Mouse (Mus musculus) neural tube, embryonic 12.5 days (tissue): Measurements from ENCODE around the gene Cdkn2aipnl. TPM values are rescaled to one million over a fixed set of nuclear protein-coding genes. Genes with fewer than 3 reads are reported as not detected.

ENCODE experiments used
- ATAC-seq: fragments of 200-750 bp; cut with Nextera tagmentation; 2 replicates; pipeline ENCODE4 v1.8.0; 2017; ENCODE audit warnings: low read depth, mild to moderate bottlenecking, moderate TSS enrichment, moderate library complexity; ENCODE audit not compliant: low FRiP score
- H3K27ac ChIP-seq: fragments of 300-500 bp; sonication (generic); 2 replicates; pipeline ENCODE4 v1.5.1; 2016
- H3K27me3 ChIP-seq: fragments of 300-500 bp; sonication (generic); replicated peaks from 2 replicates; pipeline ENCODE4 v1.6.1; 2016; ENCODE audit warnings: mild to moderate bottlenecking
- H3K36me3 ChIP-seq: fragments of 300-500 bp; sonication (generic); 2 replicates; pipeline ENCODE4 v1.6.1; 2016; ENCODE audit warnings: mild to moderate bottlenecking
- H3K4me1 ChIP-seq: fragments of 300-500 bp; sonication (generic); 2 replicates; pipeline ENCODE4 v1.6.1; 2016
- H3K4me2 ChIP-seq: fragments of 300-500 bp; sonication (generic); replicated peaks from 2 replicates; pipeline ENCODE4 v1.6.1; 2016; ENCODE audit warnings: mild to moderate bottlenecking
- H3K4me3 ChIP-seq: fragments of 300-500 bp; sonication (generic); 2 replicates; pipeline ENCODE4 v1.5.1; 2016
- H3K9ac ChIP-seq: fragments of 300-500 bp; sonication (generic); 2 replicates; pipeline ENCODE4 v1.6.1; 2016; ENCODE audit warnings: mild to moderate bottlenecking
- H3K9me3 ChIP-seq: fragments of 300-500 bp; sonication (generic); 2 replicates; pipeline ENCODE4 v1.6.1; 2016; ENCODE audit warnings: mild to moderate bottlenecking
- WGBS: fragments of 180-500 bp; shearing (Covaris S2); methylation state at CpG from one replicate; pipeline ENCODE4 v1.1.7; 2016; 5-methylcytosine and 5-hydroxymethylcytosine counted together
- polyA plus RNA-seq: library from polyadenylated mRNA; unstranded; fragments of >200 nt; fragmentation: Nextera tagmentation; extraction: Ambion mirVana; gene quantifications from 2 replicates; pipeline ENCODE4 v1.2.1, GENCODE M21; 2016

Cdkn2aipnl gene
- polyA plus RNA-seq, 1 experiment from 2014 or later, result 111 TPM

DNA sequence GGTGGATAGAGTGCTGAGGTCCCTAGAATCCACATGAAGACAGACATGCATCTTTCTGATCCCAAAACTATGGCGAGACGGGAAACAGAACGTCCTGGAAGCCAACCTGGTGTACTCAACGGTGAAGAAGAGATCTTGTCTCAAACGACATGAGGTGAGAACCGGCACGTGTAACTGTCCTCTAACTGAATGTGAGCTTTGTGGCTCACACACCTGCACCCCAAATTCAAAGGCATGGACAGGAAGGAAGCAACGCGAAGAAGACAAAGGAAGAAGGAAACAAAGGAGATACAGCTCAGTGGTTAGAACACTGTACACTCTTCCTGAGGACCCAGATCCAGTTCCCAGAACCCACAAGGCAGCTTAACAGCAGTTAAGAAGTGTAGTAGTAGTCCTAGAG, 17.5 kb upstream of the Cdkn2aipnl start:
- Histone ChIP-seq H3K27me3 (no peaks in the 10 kb centered on the region), H3K36me3 (no peaks in the 10 kb centered on the region), H3K9me3 (no peaks in the 10 kb centered on the region), H3K4me1 (no peaks in the 10 kb centered on the region), H3K27ac (no peak overlapping the region), H3K9ac (no peak overlapping the region), H3K4me3 (no peak overlapping the region), H3K4me2 (no peak overlapping the region)
- WGBS, result 92% methylated on average over 9 of the region's 9 CpGs
- ATAC-seq, result no peak

DNA sequence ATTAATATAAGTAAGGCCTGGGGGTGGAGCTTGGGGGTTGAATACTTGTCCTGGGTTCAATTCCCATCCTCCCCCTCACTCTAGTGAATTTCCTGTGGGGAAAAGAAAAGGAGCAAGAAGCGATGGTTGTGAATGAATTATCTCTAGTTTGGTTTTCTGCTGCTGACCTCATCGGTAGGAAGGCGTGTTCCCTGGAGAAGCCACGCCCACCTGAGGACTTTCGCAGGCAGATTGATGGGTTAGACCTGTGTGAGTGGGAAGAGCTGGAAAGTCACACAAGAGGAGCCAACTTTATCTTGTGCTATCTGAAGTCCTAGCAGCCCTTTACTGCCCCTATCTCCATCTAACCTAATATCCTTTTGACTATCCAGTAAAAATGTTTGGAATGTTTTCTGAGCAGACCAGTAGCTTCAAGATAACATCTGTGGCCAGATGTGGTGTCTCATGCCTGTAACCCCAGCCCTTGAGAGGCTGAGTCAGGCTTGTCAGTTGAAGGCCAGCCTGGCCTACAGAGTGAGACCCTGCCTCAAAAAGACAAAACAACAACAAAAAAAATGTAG, 15.5 kb upstream of the Cdkn2aipnl start:
- Histone ChIP-seq H3K27ac (no peak overlapping the region), H3K27me3 (no peaks in the 10 kb centered on the region), H3K4me2 (no peak overlapping the region), H3K4me3 (no peak overlapping the region), H3K4me1 (no peaks in the 10 kb centered on the region), H3K9ac (no peak overlapping the region), H3K36me3 (no peaks in the 10 kb centered on the region), H3K9me3 (no peaks in the 10 kb centered on the region)
- WGBS, result 55% methylated on average over 5 of the region's 5 CpGs
- ATAC-seq, result no peak

DNA sequence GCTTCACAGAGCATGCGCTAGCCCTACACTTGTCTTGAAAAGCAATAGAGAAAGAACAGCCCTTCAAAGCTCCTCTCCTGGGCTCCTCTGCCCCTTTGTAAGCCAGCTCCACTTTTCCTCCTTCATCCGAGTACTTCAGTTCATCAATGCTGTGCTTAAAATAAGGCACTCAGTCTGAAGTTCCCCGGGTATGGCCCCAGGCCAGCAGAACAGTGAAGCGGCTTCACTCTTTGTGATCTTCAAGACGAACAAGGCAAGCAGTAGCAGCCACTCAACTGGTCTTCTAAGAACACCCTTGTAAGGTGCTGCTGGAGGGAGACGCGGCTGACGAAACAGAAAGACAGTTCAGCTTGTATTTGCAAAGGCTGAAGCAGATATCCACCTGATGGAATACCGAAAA, 11.3 kb upstream of the Cdkn2aipnl start:
- WGBS, result 84% methylated on average over 9 of the region's 9 CpGs
- no peaks in the 10 kb centered on the region for H3K9me3 ChIP-seq
- H3K9ac ChIP-seq, result no peak overlapping the region
- H3K4me1 ChIP-seq, result no peaks in the 10 kb centered on the region
- no peak for ATAC-seq
- no peak overlapping the region for H3K4me2 ChIP-seq
- no peak overlapping the region for H3K4me3 ChIP-seq
- H3K36me3 ChIP-seq, result no peaks in the 10 kb centered on the region
- no peak overlapping the region for H3K27ac ChIP-seq
- H3K27me3 ChIP-seq, result no peaks in the 10 kb centered on the region

DNA sequence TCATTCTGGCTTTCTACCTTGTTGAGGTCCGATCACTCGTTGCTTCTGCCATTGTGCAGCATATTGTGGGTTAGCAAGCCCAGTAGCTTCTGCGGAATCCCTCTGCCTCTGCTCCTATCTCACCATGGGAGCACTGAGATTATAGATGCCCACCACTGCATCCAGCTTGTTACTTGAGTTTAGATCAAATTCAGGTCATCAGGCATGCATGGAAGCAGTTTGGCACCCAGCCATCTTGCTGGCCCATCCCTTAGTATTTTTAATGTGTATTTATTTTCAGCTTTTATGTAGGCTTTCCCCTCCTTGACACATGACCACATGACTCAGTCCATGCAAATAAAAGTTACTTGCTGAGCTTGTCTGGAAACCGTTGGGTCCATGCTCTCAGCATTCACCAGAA, 9.7 kb upstream of the Cdkn2aipnl start:
- H3K9me3 ChIP-seq, result no peaks in the 10 kb centered on the region

DNA sequence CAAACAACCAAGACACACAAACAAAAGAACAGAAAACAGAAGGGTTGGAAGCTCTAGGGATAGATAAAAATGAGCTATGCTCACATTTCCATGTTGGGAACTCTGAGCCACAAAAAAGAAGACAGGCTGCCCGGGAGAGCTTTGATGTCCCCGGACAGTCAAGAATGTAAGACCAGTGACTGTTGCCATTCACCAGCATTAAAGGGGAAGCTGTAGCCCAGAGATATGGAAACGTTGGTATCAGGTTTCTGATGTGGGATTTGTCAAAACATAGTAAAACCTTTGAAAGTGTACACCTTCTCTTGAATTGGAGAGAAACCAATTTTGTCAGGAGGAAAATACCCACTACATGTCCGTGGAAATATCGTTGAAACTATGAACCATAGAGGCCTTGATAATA, 8.0 kb upstream of the Cdkn2aipnl start:
- Histone ChIP-seq H3K9me3 (no peaks in the 10 kb centered on the region), H3K27ac (no peak overlapping the region), H3K4me3 (no peak overlapping the region), H3K27me3 (no peaks in the 10 kb centered on the region), H3K36me3 (no peaks in the 10 kb centered on the region), H3K4me2 (no peak overlapping the region), H3K4me1 (no peaks in the 10 kb centered on the region), H3K9ac (no peak overlapping the region)
- ATAC-seq, result no peak
- WGBS, result 87% methylated on average over 5 of the region's 5 CpGs

More for the DNA sequence above, 9.7 kb upstream of the Cdkn2aipnl start:
- 86% methylated on average over 4 of the region's 4 CpGs for WGBS
- ATAC-seq, result no peak
- no peak overlapping the region for H3K27ac ChIP-seq
- no peak overlapping the region for H3K4me3 ChIP-seq
- no peaks in the 10 kb centered on the region for H3K36me3 ChIP-seq
- H3K4me2 ChIP-seq, result no peak overlapping the region
- no peak overlapping the region for H3K9ac ChIP-seq
- no peaks in the 10 kb centered on the region for H3K4me1 ChIP-seq
- no peaks in the 10 kb centered on the region for H3K27me3 ChIP-seq

DNA sequence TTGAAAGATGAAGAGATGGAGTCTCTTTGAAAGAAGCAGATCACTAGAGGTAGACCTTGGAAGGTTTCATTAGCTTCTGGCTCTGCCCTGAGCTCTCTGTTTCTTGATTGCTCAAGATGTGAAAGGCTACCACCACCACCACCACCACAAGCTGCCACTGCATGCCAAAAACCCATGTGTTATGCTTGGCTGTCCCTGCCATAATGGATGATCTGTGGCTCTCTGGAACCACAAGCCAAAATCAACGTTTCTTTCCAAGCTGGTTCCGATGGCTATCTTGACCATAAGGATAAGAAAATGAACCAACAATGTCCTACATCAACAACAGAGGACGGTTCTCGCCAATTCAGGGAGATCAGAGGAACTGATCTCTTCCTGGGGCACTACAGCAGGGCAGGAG, 7.4 kb upstream of the Cdkn2aipnl start:
- no peak for ATAC-seq
- no peaks in the 10 kb centered on the region for H3K4me1 ChIP-seq
- no peaks in the 10 kb centered on the region for H3K9me3 ChIP-seq
- no peaks in the 10 kb centered on the region for H3K27me3 ChIP-seq
- 88% methylated on average over 4 of the region's 4 CpGs for WGBS
- H3K4me2 ChIP-seq, result no peak overlapping the region
- no peak overlapping the region for H3K27ac ChIP-seq
- no peaks in the 10 kb centered on the region for H3K36me3 ChIP-seq
- no peak overlapping the region for H3K4me3 ChIP-seq
- H3K9ac ChIP-seq, result no peak overlapping the region

DNA sequence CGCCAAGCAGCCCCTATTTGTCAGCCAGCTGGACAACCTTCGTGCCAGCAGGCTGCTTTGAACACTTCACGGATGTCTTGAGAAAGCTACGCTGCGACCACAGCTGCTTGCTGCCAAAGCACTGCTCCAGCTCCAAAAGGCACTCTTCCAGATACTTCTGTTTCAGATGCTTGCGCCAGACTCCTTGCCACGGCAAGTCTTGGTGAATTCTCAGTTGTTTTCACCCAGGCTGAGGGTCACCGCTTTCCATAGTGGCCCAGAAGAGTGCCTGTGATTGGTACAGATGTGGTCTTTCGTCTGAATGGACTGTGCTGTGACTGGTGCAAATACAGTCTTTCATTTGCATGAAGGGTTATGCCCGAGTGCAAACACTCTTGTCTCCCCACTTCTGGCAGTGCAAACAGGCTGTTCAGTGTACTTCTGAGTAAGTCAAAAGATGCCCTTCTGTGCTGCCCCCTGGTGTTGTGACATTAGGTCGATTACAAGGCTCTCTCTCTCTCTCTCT, 6.4 kb upstream of the Cdkn2aipnl start:
- WGBS, result 64% methylated on average over 11 of the region's 11 CpGs
- Histone ChIP-seq H3K9ac (no peak overlapping the region), H3K4me3 (no peak overlapping the region), H3K4me1 (no peaks in the 10 kb centered on the region), H3K27me3 (no peaks in the 10 kb centered on the region), H3K27ac (no peak overlapping the region), H3K9me3 (no peaks in the 10 kb centered on the region), H3K36me3 (no peaks in the 10 kb centered on the region), H3K4me2 (no peak overlapping the region)
- no peak for ATAC-seq

DNA sequence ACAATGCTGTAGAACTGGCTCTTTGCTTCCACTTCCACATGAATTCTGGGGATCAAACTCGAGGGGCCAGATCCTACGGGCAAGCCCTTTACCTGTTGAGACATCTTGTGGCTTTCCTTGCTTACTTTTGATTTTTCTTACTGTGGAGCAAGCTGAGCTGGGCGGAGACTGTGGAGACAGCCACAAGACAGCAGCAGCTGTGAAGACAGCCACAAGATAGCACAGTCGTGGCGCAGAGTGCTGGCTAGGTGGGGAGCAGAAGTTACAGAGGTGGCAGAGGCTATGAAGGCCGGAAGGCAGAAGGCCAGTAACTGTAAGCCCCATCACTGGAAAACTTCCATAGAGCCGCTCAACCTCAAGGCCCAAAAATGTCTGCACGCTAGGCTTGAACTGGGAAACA, 5.7 kb upstream of the Cdkn2aipnl start:
- H3K4me1 ChIP-seq, result no peaks in the 10 kb centered on the region
- no peaks in the 10 kb centered on the region for H3K9me3 ChIP-seq
- no peaks in the 10 kb centered on the region for H3K36me3 ChIP-seq
- no peaks in the 10 kb centered on the region for H3K27me3 ChIP-seq
- no peak for ATAC-seq
- 94% methylated on average over 8 of the region's 8 CpGs for WGBS
- H3K4me2 ChIP-seq, result no peak overlapping the region
- H3K4me3 ChIP-seq, result no peak overlapping the region
- no peak overlapping the region for H3K9ac ChIP-seq
- H3K27ac ChIP-seq, result no peak overlapping the region

DNA sequence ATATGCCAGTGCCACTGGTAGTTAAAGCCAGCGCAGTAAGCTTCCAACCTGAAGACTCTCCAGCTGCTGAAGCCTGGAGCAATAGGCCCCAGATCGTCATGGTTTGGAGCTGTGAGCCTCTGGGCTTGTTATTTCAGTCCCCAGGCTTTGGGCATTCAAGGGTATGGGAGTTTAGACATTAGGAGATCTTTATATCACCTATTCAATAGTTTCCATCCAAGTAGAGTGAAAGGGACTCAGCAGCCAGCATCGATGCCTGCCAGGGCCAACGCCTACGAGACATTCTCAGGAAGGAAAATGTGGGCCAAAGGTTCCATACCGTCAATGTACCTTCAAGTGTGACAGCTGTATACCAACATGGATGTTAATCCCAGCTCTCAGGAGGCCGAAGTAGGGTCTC, 5.2 kb upstream of the Cdkn2aipnl start:
- ATAC-seq, result no peak

DNA sequence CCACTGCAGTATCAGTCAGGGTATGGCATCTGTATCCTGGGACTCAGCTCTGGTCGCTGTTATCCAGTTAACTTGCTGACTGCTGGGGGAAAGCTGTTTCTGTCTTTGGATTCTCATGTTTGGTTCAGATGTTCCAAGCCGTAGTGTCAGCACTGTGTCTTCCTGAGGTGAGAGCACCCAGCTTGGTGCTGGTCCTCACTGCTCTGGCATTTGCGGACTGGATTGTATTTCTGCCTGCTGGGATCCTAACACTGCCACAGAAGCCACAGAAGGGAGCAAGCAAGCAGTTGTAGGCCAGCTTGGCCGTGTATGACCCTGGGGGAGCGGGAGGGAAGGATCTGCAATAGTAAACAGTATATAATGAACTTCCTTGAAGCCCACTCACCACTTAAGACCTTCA, 810 bp upstream of the Cdkn2aipnl start:
- H3K27me3 ChIP-seq, result no peaks in the 10 kb centered on the region
- H3K4me3 ChIP-seq, result no peak overlapping the region
- no peak overlapping the region for H3K9ac ChIP-seq
- peaks cover 16% of the 10 kb centered on the region for H3K36me3 ChIP-seq
- H3K27ac ChIP-seq, result no peak overlapping the region
- peaks cover 5% of the 10 kb centered on the region for H3K4me1 ChIP-seq
- no peaks in the 10 kb centered on the region for H3K9me3 ChIP-seq
- no peak overlapping the region for H3K4me2 ChIP-seq
- no peak for ATAC-seq
- WGBS, result 85% methylated on average over 5 of the region's 5 CpGs

More for the DNA sequence above, 5.2 kb upstream of the Cdkn2aipnl start:
- WGBS, result 93% methylated on average over 7 of the region's 7 CpGs
- Histone ChIP-seq H3K4me3 (no peak overlapping the region), H3K9ac (no peak overlapping the region), H3K9me3 (no peaks in the 10 kb centered on the region), H3K4me1 (no peaks in the 10 kb centered on the region; the same call in 1 of the 2 replicates), H3K4me2 (no peak overlapping the region), H3K36me3 (no peaks in the 10 kb centered on the region), H3K27ac (no peak overlapping the region), H3K27me3 (no peaks in the 10 kb centered on the region)

DNA sequence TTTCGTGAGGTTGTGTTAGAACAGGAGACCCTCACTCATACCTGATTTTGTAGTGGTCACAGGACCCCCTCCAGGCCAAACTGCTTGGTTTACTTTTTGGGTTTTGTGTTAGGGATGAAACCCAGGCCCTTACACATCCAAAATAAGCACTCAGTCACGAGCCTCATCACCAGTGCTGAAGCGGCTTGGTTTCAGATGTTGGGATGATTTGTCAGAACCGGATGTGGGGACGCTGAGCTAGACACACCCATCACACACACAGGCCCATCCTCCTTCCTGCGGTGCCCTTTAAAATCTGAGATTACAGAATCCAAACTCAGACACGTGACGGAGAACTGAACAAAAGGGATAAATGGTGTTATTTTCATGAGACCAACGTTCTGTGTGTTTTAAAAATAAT, 1.4 kb downstream of the Cdkn2aipnl start:
- H3K9ac ChIP-seq, result no peak overlapping the region
- no peak overlapping the region for H3K4me3 ChIP-seq
- ATAC-seq, result no peak
- H3K4me1 ChIP-seq, result peaks cover 5% of the 10 kb centered on the region
- H3K27ac ChIP-seq, result no peak overlapping the region
- no peak overlapping the region for H3K4me2 ChIP-seq
- peaks cover 37% of the 10 kb centered on the region for H3K36me3 ChIP-seq
- no peaks in the 10 kb centered on the region for H3K27me3 ChIP-seq
- WGBS, result 95% methylated on average over 9 of the region's 9 CpGs
- no peaks in the 10 kb centered on the region for H3K9me3 ChIP-seq

DNA sequence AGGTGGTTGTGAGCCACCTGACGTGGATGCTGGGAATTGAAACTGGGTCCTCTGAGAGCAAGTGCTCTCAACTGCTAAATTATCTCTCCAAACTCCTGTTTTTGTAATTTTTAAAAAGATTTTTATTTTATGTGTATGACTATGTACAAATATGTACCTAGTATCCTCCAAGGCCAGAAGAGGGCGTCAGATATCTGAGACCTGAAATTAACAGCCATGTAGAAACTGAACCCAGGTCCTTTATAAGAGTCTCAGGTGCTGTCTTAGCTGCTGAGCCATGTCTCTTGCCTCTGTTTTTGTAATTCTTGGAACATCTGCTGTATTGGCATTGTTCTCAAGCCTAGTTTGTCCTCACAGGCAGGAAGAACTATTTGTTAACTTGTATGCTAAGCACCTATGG, 2.0 kb downstream of the Cdkn2aipnl start:
- no peak overlapping the region for H3K4me3 ChIP-seq
- ATAC-seq, result no peak
- H3K27me3 ChIP-seq, result no peaks in the 10 kb centered on the region
- 88% methylated on average over 2 of the region's 2 CpGs for WGBS
- H3K36me3 ChIP-seq, result peaks cover 41% of the 10 kb centered on the region
- no peaks in the 10 kb centered on the region for H3K9me3 ChIP-seq
- H3K9ac ChIP-seq, result no peak overlapping the region
- no peak overlapping the region for H3K27ac ChIP-seq
- peaks cover 5% of the 10 kb centered on the region for H3K4me1 ChIP-seq
- no peak overlapping the region for H3K4me2 ChIP-seq

DNA sequence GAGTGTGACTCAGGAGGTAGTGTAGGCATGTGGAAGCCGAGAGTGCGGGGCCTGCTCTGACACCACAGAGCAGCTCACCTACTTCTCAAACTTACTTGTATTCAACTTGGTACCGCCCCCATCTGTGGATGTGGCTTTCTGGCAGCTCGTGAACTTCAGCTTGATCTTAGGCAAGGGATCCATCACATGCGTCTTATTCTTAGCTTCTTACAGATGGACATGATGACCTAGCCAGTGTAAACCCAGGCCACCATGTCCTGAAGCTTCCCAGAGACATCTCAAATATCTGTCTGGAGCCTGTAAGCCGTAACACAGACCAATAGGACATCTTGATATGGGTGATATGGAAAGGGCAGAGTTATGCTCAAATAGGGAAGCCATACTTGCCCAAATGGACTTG, 4.2 kb downstream of the Cdkn2aipnl start:
- Histone ChIP-seq H3K27ac (no peak overlapping the region), H3K9ac (no peak overlapping the region), H3K4me3 (no peak overlapping the region), H3K4me1 (peaks cover 5% of the 10 kb centered on the region), H3K9me3 (no peaks in the 10 kb centered on the region), H3K36me3 (peaks cover 47% of the 10 kb centered on the region), H3K4me2 (no peak overlapping the region), H3K27me3 (no peaks in the 10 kb centered on the region)
- 97% methylated on average over 6 of the region's 6 CpGs for WGBS
- no peak for ATAC-seq
